Mouse (Mus musculus): Measurements from ENCODE around the gene Mapk12. TPM values are rescaled to one million over a fixed set of nuclear protein-coding genes. Genes with fewer than 3 reads are reported as not detected.
A peak's percentile ranks its signal among the peaks of the same experiment; 100 is the strongest.

Gene Mapk12
- polyA plus RNA-seq, 1 experiment from 2014 or later: 14.4 TPM

DNA sequence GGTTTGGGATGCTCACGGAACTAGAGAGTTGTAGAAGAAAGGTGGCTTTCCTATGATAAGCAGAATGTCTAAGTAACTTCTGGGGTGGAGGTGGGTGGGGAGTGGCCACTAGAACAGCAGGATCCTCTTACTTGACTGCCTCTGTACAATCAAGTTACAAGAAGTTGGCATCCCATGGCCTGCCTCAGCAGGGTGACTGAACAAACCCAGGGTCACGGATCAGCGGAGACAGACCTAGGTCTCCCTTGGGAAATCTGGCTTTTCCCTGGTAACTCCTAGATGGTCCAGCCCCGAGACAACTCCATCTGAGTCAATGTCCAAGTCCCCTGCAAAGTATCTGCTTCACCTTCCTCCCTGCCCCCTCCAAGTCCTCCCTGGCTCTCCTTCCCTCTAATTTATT, 7.4 kb upstream of the Mapk12 start:
- Histone ChIP-seq H3K27me3 (replicated peaks; ENCODE audit: insufficient read depth, low read length) (peaks cover 14% of the 10 kb centered on the region), H3K4me3 (ENCODE audit: low read depth, low read length) (no peak overlapping the region), H3K36me3 (ENCODE audit: insufficient read depth, low read length) (no peaks in the 10 kb centered on the region), H3K9me3 (ENCODE audit: low read length) (no peaks in the 10 kb centered on the region), H3K4me1 (ENCODE audit: insufficient read depth, low read depth, low read length) (peaks cover 13% of the 10 kb centered on the region), H3K27ac (ENCODE audit: low read length) (no peak overlapping the region), H3K9ac (replicated peaks; ENCODE audit: low read depth) (no peak overlapping the region), H3K4me2 (replicated peaks; ENCODE audit: low read depth, low read length) (no peak overlapping the region)
- ATAC-seq (no peak), DNase-seq (ENCODE audit: low spot score) (no peak)
- 60% methylated on average over 4 of the region's 4 CpGs for WGBS
- no peak for TF ChIP-seq EP300 (IDR thresholded peaks at IDR 0.05)
- TF ChIP-seq CTCF (IDR thresholded peaks at IDR 0.05): no peak

DNA sequence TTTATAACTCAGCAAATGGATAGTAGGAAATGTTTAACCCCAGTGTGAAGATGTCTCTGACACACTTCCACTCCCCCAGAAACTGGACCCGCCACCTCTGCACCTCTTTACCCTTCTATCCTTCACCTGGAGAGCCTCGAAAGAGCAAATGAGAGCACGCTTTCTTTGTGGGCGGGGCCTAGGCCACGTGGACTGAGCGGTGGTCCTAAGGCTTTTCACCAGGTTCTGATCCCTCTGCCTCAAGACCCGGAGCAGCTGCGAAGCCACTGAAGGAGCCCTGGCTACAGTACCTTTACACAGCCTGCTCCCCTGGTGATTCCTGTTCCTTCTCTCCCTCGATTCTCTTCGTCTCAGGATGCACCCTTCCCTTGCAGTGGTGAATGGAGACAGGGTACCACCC, 7.0 kb upstream of the Mapk12 start:
- ATAC-seq (no peak), DNase-seq (ENCODE audit: low spot score) (no peak)
- 19% methylated on average over 10 of the region's 10 CpGs for WGBS
- Histone ChIP-seq H3K9ac (replicated peaks; ENCODE audit: low read depth) (no peak overlapping the region), H3K27ac (ENCODE audit: low read length) (no peak overlapping the region), H3K4me1 (ENCODE audit: insufficient read depth, low read depth, low read length) (peaks cover 13% of the 10 kb centered on the region), H3K36me3 (ENCODE audit: insufficient read depth, low read length) (no peaks in the 10 kb centered on the region), H3K4me3 (ENCODE audit: low read depth, low read length) (no peak overlapping the region), H3K27me3 (replicated peaks; ENCODE audit: insufficient read depth, low read length) (peaks cover 14% of the 10 kb centered on the region), H3K4me2 (replicated peaks; ENCODE audit: low read depth, low read length) (no peak overlapping the region), H3K9me3 (ENCODE audit: low read length) (no peaks in the 10 kb centered on the region)
- TF ChIP-seq EP300 (IDR thresholded peaks at IDR 0.05): no peak
- no peak for TF ChIP-seq CTCF (IDR thresholded peaks at IDR 0.05)

DNA sequence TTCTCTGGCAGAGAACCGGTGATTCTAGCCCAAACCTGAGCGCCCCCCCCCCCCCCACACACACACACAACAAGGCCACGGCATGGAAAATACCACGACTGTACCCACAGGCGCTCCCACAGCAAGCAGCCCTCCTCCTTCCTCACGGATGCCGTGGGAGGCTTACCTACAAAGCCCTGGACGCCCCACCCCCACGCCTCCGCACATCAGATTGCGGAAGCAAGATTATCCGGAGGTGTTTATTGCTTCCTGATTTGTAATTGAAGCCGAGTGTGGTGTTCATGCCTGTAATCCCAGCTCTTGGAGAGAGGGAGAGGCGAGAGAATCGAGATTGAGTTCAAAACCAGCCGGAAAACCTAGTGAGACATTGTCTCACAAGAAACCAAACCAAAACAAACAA, 6.5 kb upstream of the Mapk12 start:
- peaks cover 13% of the 10 kb centered on the region for H3K4me1 ChIP-seq (ENCODE audit: insufficient read depth, low read depth, low read length)
- peak overlapping the region; percentile 42 for H3K4me2 ChIP-seq (replicated peaks; ENCODE audit: low read depth, low read length)
- H3K4me3 ChIP-seq (ENCODE audit: low read depth, low read length): 0 out of 2 replicates have a peak overlapping the region, but pooled peaks have one; percentile 8
- no peaks in the 10 kb centered on the region for H3K36me3 ChIP-seq (ENCODE audit: insufficient read depth, low read length)
- peaks cover 14% of the 10 kb centered on the region for H3K27me3 ChIP-seq (replicated peaks; ENCODE audit: insufficient read depth, low read length)
- 9% methylated on average over 15 of the region's 16 CpGs for WGBS
- no peak for ATAC-seq
- H3K9me3 ChIP-seq (ENCODE audit: low read length): no peaks in the 10 kb centered on the region
- TF ChIP-seq CTCF (IDR thresholded peaks at IDR 0.05) (no peak), EP300 (IDR thresholded peaks at IDR 0.05) (no peak)
- H3K9ac ChIP-seq (replicated peaks; ENCODE audit: low read depth): no peak overlapping the region
- H3K27ac ChIP-seq (ENCODE audit: low read length): no peak overlapping the region
- DNase-seq (ENCODE audit: low spot score): no peak

DNA sequence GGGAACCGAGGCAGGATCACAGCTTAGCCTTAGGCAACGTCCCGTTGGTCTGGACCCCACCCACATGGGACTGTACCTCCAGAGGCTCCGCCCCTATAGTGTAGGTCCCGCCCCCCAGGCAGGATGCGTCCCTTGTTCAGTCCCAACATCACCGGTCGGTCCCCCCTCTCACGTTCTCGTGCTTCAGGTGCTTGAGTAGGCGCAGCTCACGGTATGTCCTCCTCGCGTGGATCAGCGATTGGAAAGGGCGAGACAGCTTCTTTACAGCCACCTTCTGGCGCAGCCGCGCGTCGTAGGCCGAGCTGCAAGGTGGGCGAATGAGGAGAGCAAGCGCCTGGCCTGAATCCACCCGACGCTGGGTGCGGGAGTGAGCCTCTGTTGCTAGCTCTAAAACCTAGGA, 6.0 kb upstream of the Mapk12 start:
- ATAC-seq (peak; percentile 46), DNase-seq (ENCODE audit: low spot score) (peak; percentile 43)
- no peak overlapping the region for H3K27ac ChIP-seq (ENCODE audit: low read length)
- no peak; the same call in 1 of the 2 replicates for TF ChIP-seq CTCF (IDR thresholded peaks at IDR 0.05)
- TF ChIP-seq EP300 (IDR thresholded peaks at IDR 0.05): no peak
- no peaks in the 10 kb centered on the region for H3K36me3 ChIP-seq (ENCODE audit: insufficient read depth, low read length)
- no peak overlapping the region for H3K9ac ChIP-seq (replicated peaks; ENCODE audit: low read depth)
- H3K27me3 ChIP-seq (replicated peaks; ENCODE audit: insufficient read depth, low read length): peaks cover 14% of the 10 kb centered on the region
- H3K4me2 ChIP-seq (replicated peaks; ENCODE audit: low read depth, low read length): peak overlapping the region; percentile 42
- peaks cover 14% of the 10 kb centered on the region for H3K4me1 ChIP-seq (ENCODE audit: insufficient read depth, low read depth, low read length)
- 0 out of 2 replicates have a peak overlapping the region, but pooled peaks have one; percentile 8 for H3K4me3 ChIP-seq (ENCODE audit: low read depth, low read length)
- 4% methylated on average over 26 of the region's 27 CpGs for WGBS
- H3K9me3 ChIP-seq (ENCODE audit: low read length): no peaks in the 10 kb centered on the region

DNA sequence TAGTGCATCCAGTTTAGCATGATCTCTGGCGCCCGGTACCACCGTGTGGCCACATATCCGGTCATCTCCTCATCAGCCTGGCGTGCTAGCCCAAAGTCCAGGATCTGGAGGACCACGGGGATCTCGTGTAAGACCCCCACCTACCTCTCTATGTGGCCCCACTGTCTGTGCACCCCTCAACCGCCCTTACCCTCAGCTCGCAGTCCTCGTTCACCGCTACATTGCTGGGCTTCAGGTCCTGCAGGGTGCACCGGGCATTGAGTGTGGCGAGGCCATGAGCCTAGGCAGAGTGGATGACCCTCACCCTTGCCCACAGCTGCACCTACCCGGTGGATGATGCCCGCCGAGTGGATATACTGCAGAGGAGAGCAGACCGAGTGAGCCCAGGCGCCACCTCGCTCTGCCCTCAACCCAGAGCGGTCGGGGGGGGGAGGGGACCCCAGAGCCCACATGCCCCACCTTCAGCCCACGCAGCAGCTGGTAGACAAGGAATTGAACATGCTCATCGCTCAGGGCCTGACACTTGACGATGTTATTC, 5.4 kb upstream of the Mapk12 start:
- TF ChIP-seq CTCF (IDR thresholded peaks at IDR 0.05) (no peak), EP300 (IDR thresholded peaks at IDR 0.05) (no peak)
- Histone ChIP-seq H3K9me3 (ENCODE audit: low read length) (no peaks in the 10 kb centered on the region), H3K9ac (replicated peaks; ENCODE audit: low read depth) (no peak overlapping the region), H3K27me3 (replicated peaks; ENCODE audit: insufficient read depth, low read length) (peaks cover 14% of the 10 kb centered on the region), H3K4me3 (ENCODE audit: low read depth, low read length) (no peak overlapping the region), H3K36me3 (ENCODE audit: insufficient read depth, low read length) (no peaks in the 10 kb centered on the region), H3K27ac (ENCODE audit: low read length) (no peak overlapping the region), H3K4me1 (ENCODE audit: insufficient read depth, low read depth, low read length) (peaks cover 17% of the 10 kb centered on the region), H3K4me2 (replicated peaks; ENCODE audit: low read depth, low read length) (no peak overlapping the region)
- 62% methylated on average over 24 of the region's 24 CpGs for WGBS
- DNase-seq (ENCODE audit: low spot score) (no peak), ATAC-seq (no peak)

DNA sequence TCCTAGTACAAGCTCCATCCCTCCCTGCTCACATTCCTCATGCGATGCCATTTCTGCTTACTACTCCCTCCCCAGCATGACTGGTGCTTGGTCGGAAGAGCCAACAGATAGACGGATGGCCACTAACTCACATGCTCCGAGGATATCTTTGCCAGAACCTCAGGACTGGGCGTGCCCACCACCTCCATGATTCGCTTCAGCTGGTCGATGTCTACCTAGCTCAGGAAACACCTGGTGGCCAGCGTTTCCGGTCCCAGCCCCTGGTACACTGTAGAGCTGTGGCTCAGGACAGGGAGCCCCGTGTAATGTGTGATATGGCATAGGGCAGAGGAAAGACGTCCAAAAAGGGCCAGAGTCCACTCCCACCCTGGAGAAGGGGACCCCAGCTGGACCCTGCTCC, 4.5 kb upstream of the Mapk12 start:
- peaks cover 18% of the 10 kb centered on the region for H3K27me3 ChIP-seq (replicated peaks; ENCODE audit: insufficient read depth, low read length)

DNA sequence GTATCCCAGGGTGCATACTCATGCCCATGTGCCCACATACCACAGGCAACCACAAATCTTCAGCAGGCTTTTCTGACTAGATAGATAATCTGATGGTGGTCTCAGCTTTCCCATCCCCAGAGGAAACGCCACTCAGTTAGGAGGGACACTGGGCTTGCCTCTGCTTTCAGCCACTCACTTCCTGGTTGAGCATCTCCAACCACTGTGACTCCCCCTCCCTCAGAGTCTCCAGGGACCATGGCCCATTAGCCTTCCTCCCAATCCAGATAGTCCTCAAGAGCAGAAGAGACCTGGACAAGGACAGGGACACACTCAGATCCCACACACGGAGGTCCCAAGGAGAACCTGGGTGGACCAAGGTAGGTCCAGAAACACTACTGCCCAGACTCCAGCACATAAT, 2.6 kb upstream of the Mapk12 start:
- Histone ChIP-seq H3K4me3 (ENCODE audit: low read depth, low read length) (no peak overlapping the region), H3K4me2 (replicated peaks; ENCODE audit: low read depth, low read length) (no peak overlapping the region), H3K36me3 (ENCODE audit: insufficient read depth, low read length) (no peaks in the 10 kb centered on the region), H3K27ac (ENCODE audit: low read length) (no peak overlapping the region), H3K9me3 (ENCODE audit: low read length) (no peaks in the 10 kb centered on the region), H3K9ac (replicated peaks; ENCODE audit: low read depth) (no peak overlapping the region), H3K4me1 (ENCODE audit: insufficient read depth, low read depth, low read length) (peaks cover 12% of the 10 kb centered on the region; the same call in 1 of the 2 replicates), H3K27me3 (replicated peaks; ENCODE audit: insufficient read depth, low read length) (peaks cover 27% of the 10 kb centered on the region)
- ATAC-seq (no peak), DNase-seq (ENCODE audit: low spot score) (no peak)
- TF ChIP-seq CTCF (IDR thresholded peaks at IDR 0.05): no peak
- no peak for TF ChIP-seq EP300 (IDR thresholded peaks at IDR 0.05)
- WGBS: 62% methylated on average over 2 of the region's 2 CpGs

More for the DNA sequence above, 4.5 kb upstream of the Mapk12 start:
- no peaks in the 10 kb centered on the region for H3K36me3 ChIP-seq (ENCODE audit: insufficient read depth, low read length)
- H3K27ac ChIP-seq (ENCODE audit: low read length): no peak overlapping the region
- H3K9ac ChIP-seq (replicated peaks; ENCODE audit: low read depth): no peak overlapping the region
- TF ChIP-seq CTCF (IDR thresholded peaks at IDR 0.05): no peak
- ATAC-seq (no peak), DNase-seq (ENCODE audit: low spot score) (no peak)
- 67% methylated on average over 11 of the region's 11 CpGs for WGBS
- no peaks in the 10 kb centered on the region for H3K9me3 ChIP-seq (ENCODE audit: low read length)
- peaks cover 20% of the 10 kb centered on the region for H3K4me1 ChIP-seq (ENCODE audit: insufficient read depth, low read depth, low read length)
- H3K4me2 ChIP-seq (replicated peaks; ENCODE audit: low read depth, low read length): no peak overlapping the region
- H3K4me3 ChIP-seq (ENCODE audit: low read depth, low read length): no peak overlapping the region
